Mouse (Mus musculus) neural tube, embryonic 13.5 days (tissue): ENCODE measurements around the gene Cox11. TPM values are rescaled to one million over a fixed set of nuclear protein-coding genes. Genes with fewer than 3 reads are reported as not detected.

Source experiments
- ATAC-seq: fragments of 200-750 bp; cut with Nextera tagmentation; 2 replicates; pipeline ENCODE4 v1.8.0; 2017; ENCODE audit warnings: low read depth, mild to moderate bottlenecking, moderate TSS enrichment, moderate library complexity
- H3K27ac ChIP-seq: fragments of 300-500 bp; sonication (generic); replicated peaks from 2 replicates; pipeline ENCODE4 v1.5.1; 2015; ENCODE audit warnings: moderate library complexity, mild to moderate bottlenecking, inconsistent platforms
- H3K27me3 ChIP-seq: fragments of 300-500 bp; sonication (generic); 2 replicates; pipeline ENCODE4 v1.6.1; 2015; ENCODE audit warnings: mild to moderate bottlenecking, inconsistent platforms
- H3K36me3 ChIP-seq: fragments of 300-500 bp; sonication (generic); 2 replicates; pipeline ENCODE4 v1.6.1; 2015; ENCODE audit warnings: mild to moderate bottlenecking, inconsistent platforms
- H3K4me1 ChIP-seq: fragments of 300-500 bp; sonication (generic); replicated peaks from 2 replicates; pipeline ENCODE4 v1.6.1; 2015; ENCODE audit warnings: inconsistent platforms
- H3K4me2 ChIP-seq: fragments of 300-500 bp; sonication (generic); 2 replicates; pipeline ENCODE4 v1.6.1; 2015; ENCODE audit warnings: inconsistent platforms, mild to moderate bottlenecking, moderate library complexity
- H3K4me3 ChIP-seq: fragments of 300-500 bp; sonication (generic); 2 replicates; pipeline ENCODE4 v1.5.1; 2015; ENCODE audit warnings: mild to moderate bottlenecking, inconsistent platforms
- H3K9ac ChIP-seq: fragments of 300-500 bp; sonication (generic); 2 replicates; pipeline ENCODE4 v1.6.1; 2015; ENCODE audit warnings: moderate library complexity, mild to moderate bottlenecking, inconsistent platforms
- H3K9me3 ChIP-seq: fragments of 300-500 bp; sonication (generic); 2 replicates; pipeline ENCODE4 v1.6.1; 2016; ENCODE audit warnings: inconsistent platforms
- WGBS: fragments of 180-500 bp; shearing (Covaris S2); methylation state at CpG from one replicate; pipeline ENCODE4 v1.1.7; 2015; 5-methylcytosine and 5-hydroxymethylcytosine counted together
- polyA plus RNA-seq: library from polyadenylated mRNA; unstranded; fragments of >200 nt; fragmentation: Nextera tagmentation; extraction: Ambion mirVana; gene quantifications from 2 replicates; pipeline ENCODE4 v1.2.1, GENCODE M21; 2015

Cox11 gene
- polyA plus RNA-seq, 1 experiment from 2014 or later: 38.5 TPM

GRCm38 (mm10) chr11:90632480-90632879 lies 5.5 kb upstream of the Cox11 start:
- no peak overlapping the region for H3K9ac ChIP-seq
- 77% methylated on average over 2 of the region's 2 CpGs for WGBS
- H3K4me1 ChIP-seq: peaks cover 16% of the 10 kb centered on the region
- no peak overlapping the region for H3K4me3 ChIP-seq
- no peak overlapping the region for H3K4me2 ChIP-seq
- H3K27ac ChIP-seq: no peak overlapping the region
- no peak for ATAC-seq
- no peaks in the 10 kb centered on the region for H3K9me3 ChIP-seq
- H3K36me3 ChIP-seq: no peaks in the 10 kb centered on the region
- no peaks in the 10 kb centered on the region for H3K27me3 ChIP-seq

GRCm38 (mm10) chr11:90634661-90635060 lies 3.3 kb upstream of the Cox11 start:
- ATAC-seq: no peak
- Histone ChIP-seq H3K4me1 (peaks cover 24% of the 10 kb centered on the region), H3K9me3 (no peaks in the 10 kb centered on the region), H3K9ac (no peak overlapping the region), H3K36me3 (no peaks in the 10 kb centered on the region), H3K4me2 (no peak overlapping the region), H3K4me3 (no peak overlapping the region), H3K27me3 (no peaks in the 10 kb centered on the region), H3K27ac (no peak overlapping the region)
- 88% methylated on average over 3 of the region's 3 CpGs for WGBS

- Histone ChIP-seq H3K36me3 (peaks cover 19% of the 10 kb centered on the region), H3K27ac (peak overlapping the region; percentile 96), H3K4me1 (peaks cover 33% of the 10 kb centered on the region), H3K9ac (peak overlapping the region; percentile 97), H3K27me3 (no peaks in the 10 kb centered on the region), H3K4me3 (peak overlapping the region; percentile 98), H3K9me3 (no peaks in the 10 kb centered on the region), H3K4me2 (peak overlapping the region; percentile 71)
- under 1% methylated on average over 47 of the region's 54 CpGs for WGBS
- ATAC-seq: peak; percentile 45
These were observed 398 bp downstream of the Cox11 start for GRCm38 (mm10) chr11:90638312-90638830.

- Histone ChIP-seq H3K4me2 (no peak overlapping the region), H3K4me3 (no peak overlapping the region), H3K9ac (no peak overlapping the region), H3K27ac (no peak overlapping the region), H3K9me3 (no peaks in the 10 kb centered on the region), H3K4me1 (no peaks in the 10 kb centered on the region), H3K36me3 (peaks cover 44% of the 10 kb centered on the region), H3K27me3 (no peaks in the 10 kb centered on the region)
- 88% methylated on average over 6 of the region's 6 CpGs for WGBS
- no peak for ATAC-seq
These were observed 11.8 kb downstream of the Cox11 start for GRCm38 (mm10) chr11:90649777-90650176.

GRCm38 (mm10) chr11:90650231-90650885 lies 12.4 kb downstream of the Cox11 start:
- H3K4me2 ChIP-seq: no peak overlapping the region
- peaks cover 39% of the 10 kb centered on the region for H3K36me3 ChIP-seq
- H3K27ac ChIP-seq: no peak overlapping the region
- no peak for ATAC-seq
- no peaks in the 10 kb centered on the region for H3K4me1 ChIP-seq
- no peak overlapping the region for H3K9ac ChIP-seq
- H3K4me3 ChIP-seq: no peak overlapping the region
- H3K9me3 ChIP-seq: no peaks in the 10 kb centered on the region
- 83% methylated on average over 9 of the region's 9 CpGs for WGBS
- H3K27me3 ChIP-seq: no peaks in the 10 kb centered on the region

GRCm38 (mm10) chr11:90652603-90653002 lies 14.6 kb downstream of the Cox11 start:
- Histone ChIP-seq H3K9ac (no peak overlapping the region), H3K27ac (no peak overlapping the region), H3K27me3 (no peaks in the 10 kb centered on the region), H3K4me1 (no peaks in the 10 kb centered on the region), H3K4me2 (no peak overlapping the region), H3K36me3 (peaks cover 35% of the 10 kb centered on the region), H3K9me3 (no peaks in the 10 kb centered on the region), H3K4me3 (no peak overlapping the region)
- 96% methylated on average over 4 of the region's 4 CpGs for WGBS
- ATAC-seq: no peak

- no peak overlapping the region for H3K9ac ChIP-seq
- H3K9me3 ChIP-seq: no peaks in the 10 kb centered on the region
- ATAC-seq: no peak
- no peaks in the 10 kb centered on the region for H3K27me3 ChIP-seq
- H3K4me2 ChIP-seq: no peak overlapping the region
- no peaks in the 10 kb centered on the region for H3K4me1 ChIP-seq
- WGBS: 92% methylated on average over 12 of the region's 12 CpGs
- H3K4me3 ChIP-seq: no peak overlapping the region
- H3K27ac ChIP-seq: no peak overlapping the region
- peaks cover 23% of the 10 kb centered on the region for H3K36me3 ChIP-seq
These were observed 19.6 kb downstream of the Cox11 start for GRCm38 (mm10) chr11:90657527-90657926.

- H3K9me3 ChIP-seq: no peaks in the 10 kb centered on the region
- WGBS: 78% methylated on average over 4 of the region's 4 CpGs
- no peaks in the 10 kb centered on the region for H3K27me3 ChIP-seq
- H3K4me1 ChIP-seq: peaks cover 27% of the 10 kb centered on the region
- H3K9ac ChIP-seq: no peak overlapping the region
- peaks cover 21% of the 10 kb centered on the region for H3K36me3 ChIP-seq
- H3K4me3 ChIP-seq: no peak overlapping the region
- no peak for ATAC-seq
- no peak overlapping the region for H3K27ac ChIP-seq
- H3K4me2 ChIP-seq: no peak overlapping the region
These were observed 22.7 kb downstream of the Cox11 start for GRCm38 (mm10) chr11:90660662-90661061.

- H3K4me2 ChIP-seq: no peak overlapping the region
- no peaks in the 10 kb centered on the region for H3K9me3 ChIP-seq
- no peak overlapping the region for H3K9ac ChIP-seq
- ATAC-seq: no peak
- H3K4me1 ChIP-seq: peaks cover 33% of the 10 kb centered on the region
- no peak overlapping the region for H3K27ac ChIP-seq
- 63% methylated on average over 3 of the region's 3 CpGs for whole genome bisulfite sequencing
- peaks cover 5% of the 10 kb centered on the region; the same call in 1 of the 2 replicates for H3K36me3 ChIP-seq
- H3K27me3 ChIP-seq: no peaks in the 10 kb centered on the region
- H3K4me3 ChIP-seq: no peak overlapping the region
These were observed 25.1 kb downstream of the Cox11 start for GRCm38 (mm10) chr11:90663052-90663451.

GRCm38 (mm10) chr11:90663618-90664297 lies 25.8 kb downstream of the Cox11 start:
- no peak overlapping the region for H3K9ac ChIP-seq
- H3K4me3 ChIP-seq: no peak overlapping the region
- 0 out of 2 replicates have a peak overlapping the region, but pooled peaks have one; percentile 33 for H3K27ac ChIP-seq
- H3K36me3 ChIP-seq: 0 out of 2 replicates have a peak, but pooled peaks cover 5% of the 10 kb centered on the region
- no peaks in the 10 kb centered on the region for H3K9me3 ChIP-seq
- peaks cover 33% of the 10 kb centered on the region for H3K4me1 ChIP-seq
- no peak overlapping the region for H3K4me2 ChIP-seq
- no peaks in the 10 kb centered on the region for H3K27me3 ChIP-seq
- 12% methylated on average over 5 of the region's 5 CpGs for WGBS
- no peak for ATAC-seq

GRCm38 (mm10) chr11:90664345-90664986 lies 26.5 kb downstream of the Cox11 start:
- no peaks in the 10 kb centered on the region for H3K9me3 ChIP-seq
- H3K9ac ChIP-seq: no peak overlapping the region
- ATAC-seq: no peak
- peak overlapping the region; percentile 42; the same call in 1 of the 2 replicates for H3K27ac ChIP-seq
- no peak overlapping the region for H3K4me2 ChIP-seq
- WGBS: 3% methylated on average over 8 of the region's 8 CpGs
- H3K4me3 ChIP-seq: no peak overlapping the region
- H3K27me3 ChIP-seq: no peaks in the 10 kb centered on the region
- 0 out of 2 replicates have a peak, but pooled peaks cover 5% of the 10 kb centered on the region for H3K36me3 ChIP-seq
- peaks cover 33% of the 10 kb centered on the region for H3K4me1 ChIP-seq

- 8% methylated on average over 6 of the region's 6 CpGs for WGBS
- Histone ChIP-seq H3K4me3 (no peak overlapping the region), H3K4me1 (peaks cover 33% of the 10 kb centered on the region), H3K4me2 (no peak overlapping the region), H3K27me3 (no peaks in the 10 kb centered on the region), H3K9me3 (no peaks in the 10 kb centered on the region), H3K36me3 (peaks cover 10% of the 10 kb centered on the region; the same call in 1 of the 2 replicates), H3K9ac (no peak overlapping the region), H3K27ac (peak overlapping the region; percentile 42; the same call in 1 of the 2 replicates)
- ATAC-seq: no peak
These were observed 27.2 kb downstream of the Cox11 start for GRCm38 (mm10) chr11:90665161-90665560.
